Mouse (Mus musculus) thymus, adult 2 months (tissue): ENCODE measurements around the gene Car6.

ENCODE experiments used
- CTCF ChIP-seq: fragments of 200-500 bp; IDR thresholded peaks from 2 replicates; pipeline ENCODE4 v1.5.1; 2012; ENCODE audit warnings: mild to moderate bottlenecking, control low read depth, low read length, moderate library complexity, borderline replicate concordance; ENCODE audit not compliant: control insufficient read depth, poor library complexity, insufficient read depth; ENCODE audit errors: extremely low read depth
- POLR2A ChIP-seq: fragments of 200-500 bp; IDR thresholded peaks from 2 replicates; pipeline ENCODE4 v1.6.1; 2012; ENCODE audit warnings: mild to moderate bottlenecking, low read length, control low read depth, moderate library complexity; ENCODE audit not compliant: control insufficient read depth, poor library complexity, insufficient read depth; ENCODE audit errors: extremely low read depth

DNA sequence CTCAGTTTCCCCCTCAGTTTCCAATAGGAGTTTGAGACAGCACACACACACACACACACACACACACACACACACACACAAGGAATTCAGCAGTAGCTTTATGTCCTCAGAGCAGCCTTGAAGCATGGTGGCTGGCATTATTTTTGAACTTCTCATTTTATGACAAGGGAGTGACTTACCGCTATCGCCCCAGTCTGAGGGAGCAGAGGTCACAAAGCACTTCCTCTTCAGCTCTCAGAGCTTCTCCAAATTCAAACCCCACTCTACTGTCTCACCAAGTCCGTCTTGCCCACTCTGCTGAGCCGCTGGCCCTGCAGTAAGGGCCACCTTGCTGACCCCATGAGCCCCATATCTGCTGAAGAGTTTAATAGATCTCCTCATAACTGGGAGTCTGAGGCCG is 1.6 kb upstream of the Car6 start:
- TF ChIP-seq POLR2A (no peak), CTCF (no peak)
